Mouse (Mus musculus): Measurements from ENCODE around the gene Gm5795. TPM values are rescaled to one million over a fixed set of nuclear protein-coding genes. Genes with fewer than 3 reads are reported as not detected.
"Not testable (repeated sequence)": the region's sequence is repeated elsewhere in the genome, so short reads cannot be mapped to it uniquely, and the experiment has no call there.

Gm5795 gene
- total RNA-seq (2021) (not detected), polyA plus RNA-seq (2012; rRNA removed) (not detected in 2 replicates)
- long read RNA-seq = 0 reads

DNA sequence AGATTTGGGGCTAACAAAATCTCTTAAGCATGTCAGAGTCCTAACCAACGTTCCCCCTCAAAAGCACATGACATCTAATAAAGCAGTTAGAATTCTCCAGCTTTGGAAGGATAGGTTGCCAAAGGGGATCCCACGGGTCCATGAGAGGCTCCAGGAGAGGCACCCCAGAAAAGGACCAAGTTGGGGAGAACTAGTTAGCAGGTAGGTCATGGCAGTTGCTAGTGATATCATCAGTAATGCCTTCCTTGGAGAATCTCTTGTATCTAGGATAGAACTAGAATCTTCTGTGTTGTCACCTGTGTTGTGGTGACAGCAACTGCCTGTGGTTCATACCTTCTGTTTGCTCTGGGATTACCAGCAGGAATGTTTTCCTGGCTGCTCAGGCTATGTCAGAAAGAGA lies at the start of gene Gm5795:
TSS of gene Gm5795 (plus strand) at position 301 of the 400 bp plus-strand sequence.
- not testable (repeated sequence) for DNase-seq

- DNase-seq = not testable (repeated sequence)
These were observed 20.5 kb downstream of the Gm5795 start, which contains the start of gene D830030K20Rik for GRCm38 (mm10) chr14:3208272-3209152. Gene D830030K20Rik, plus strand, starts transcription at chr14:3208488.

- DNase-seq = not testable (repeated sequence)
These were observed 21.3 kb downstream of the Gm5795 start for GRCm38 (mm10) chr14:3209367-3209766.

Other genes with a start within 250 kb of the Gm5795 start
- gene Gm2888, start 158.3 kb upstream of the Gm5795 start, total RNA-seq (2021) = not detected
- gene Gm2888, start 158.3 kb upstream of the Gm5795 start, polyA plus RNA-seq (2012; rRNA removed) = not detected in 2 replicates
- gene Gm2897, start 139.0 kb upstream of the Gm5795 start, total RNA-seq (2021) = under 1 TPM in 1 of 2 experiments, not detected in 1; 0.35 TPM
- 0.12 and 0.24 TPM in 2 replicates for gene Gm2897, start 139.0 kb upstream of the Gm5795 start, polyA plus RNA-seq (2012; rRNA removed)
- not detected for gene Gm10340, start 54.3 kb upstream of the Gm5795 start, total RNA-seq (2021)
- gene Gm10340, start 54.3 kb upstream of the Gm5795 start, polyA plus RNA-seq (2012; rRNA removed) = not detected in 2 replicates
- not detected for gene D830030K20Rik, start 20.2 kb downstream of the Gm5795 start, total RNA-seq (2021)
- gene D830030K20Rik, start 20.2 kb downstream of the Gm5795 start, polyA plus RNA-seq (2012; rRNA removed) = 0.09 TPM in 1 of 2 replicates, not detected in the other
- gene Gm2956, start 144.4 kb downstream of the Gm5795 start, total RNA-seq (2021) = not detected
- gene Gm2956, start 144.4 kb downstream of the Gm5795 start, polyA plus RNA-seq (2012; rRNA removed) = not detected in 2 replicates
- not detected for gene Gm10413, start 206.8 kb downstream of the Gm5795 start, total RNA-seq (2021)
- gene Gm10413, start 206.8 kb downstream of the Gm5795 start, polyA plus RNA-seq (2012; rRNA removed) = not detected in 2 replicates
- not detected for gene Gm10409, start 224.4 kb downstream of the Gm5795 start, total RNA-seq (2021)
- gene Gm10409, start 224.4 kb downstream of the Gm5795 start, polyA plus RNA-seq (2012; rRNA removed) = not detected in 2 replicates
- gene Gm3005, start 239.8 kb downstream of the Gm5795 start, total RNA-seq (2021) = not detected
- not detected in 2 replicates for gene Gm3005, start 239.8 kb downstream of the Gm5795 start, polyA plus RNA-seq (2012; rRNA removed)